Mouse (Mus musculus): ENCODE data around the gene Nos3.

- no peak for TF ChIP-seq CTCF (conservative IDR thresholded peaks at IDR 0.05; ENCODE audit: low read length)
- no peak for TF ChIP-seq POU5F1 (IDR thresholded peaks at IDR 0.05; ENCODE audit: borderline replicate concordance, low read length)
Observed at GRCm38 (mm10) chr5:24417587-24417986, 53.0 kb downstream of the Nos3 start.
